ENCODE assay signal across 8 mouse cellular contexts in genomic region chr10:112803557-112803956, GRCm38 (mm10).
DNase-seq lines count a peak whose midpoint lies in the region; ATAC-seq and TF ChIP-seq lines count a peak whose summit lies in the region.

No protein-coding gene starts in this region.

- H3K27ac ChIP-seq in heart, postnatal 0 days (ENCODE audit: low read depth), result no peak overlapping the region

- H3K4me3 ChIP-seq in heart, postnatal 0 days (ENCODE audit: low read depth, low read length), result no peak overlapping the region

- WGBS in heart, postnatal 0 days, result 31% methylated on average over 6 of the region's 6 CpGs

- H3K9ac ChIP-seq in heart, postnatal 0 days (replicated peaks; ENCODE audit: low read depth, low read length), result no peak overlapping the region

- H3K4me1 ChIP-seq in heart, postnatal 0 days (ENCODE audit: control insufficient read depth, insufficient read depth), result no peaks in the 10 kb centered on the region

- ATAC-seq in heart, postnatal 0 days (ENCODE audit: insufficient read depth, low read depth), result no peak

- no peaks in the 10 kb centered on the region for H3K36me3 ChIP-seq in heart, postnatal 0 days (replicated peaks; ENCODE audit: control insufficient read depth, insufficient read depth, low read length)

- no peaks in the 10 kb centered on the region for H3K27me3 ChIP-seq in heart, postnatal 0 days (ENCODE audit: control insufficient read depth, insufficient read depth, low read length)

- intact Hi-C loops in heart, postnatal 25 days (cut with DNase I), result loop anchor here (10.0 kb wide), 1 partner anchor 829 kb away; the partner anchor contains the start of gene Krr1
- intact Hi-C loops in gastrocnemius, postnatal 36 days (cut with DNase I), result no loop called here

- H3K4me2 ChIP-seq in heart, postnatal 0 days (ENCODE audit: low read depth, low read length), result no peak overlapping the region

- no peak for DNase-seq in heart, postnatal 0 days (ENCODE audit: low spot score)
- DNase-seq in heart, postnatal 25 days (ENCODE audit: low spot score), result no peak
- DNase-seq in lung, postnatal 10 days, result peak; percentile 6
- DNase-seq in lung, postnatal 14 days, result no peak
- DNase-seq in ZHBTc4 (ENCODE audit: low read depth, low spot score), result peak; percentile 27
- DNase-seq in retina, postnatal 1 day, result peak; percentile 49
- no peak for DNase-seq in yolk sac, embryonic 10.5 days (ENCODE audit: low spot score)
- DNase-seq in gastrocnemius, postnatal 36 days, result no peak

- H3K9me3 ChIP-seq in heart, postnatal 0 days (replicated peaks; ENCODE audit: control insufficient read depth, low read length), result no peaks in the 10 kb centered on the region

- TF ChIP-seq CTCF in heart, postnatal 0 days (IDR thresholded peaks at IDR 0.05; ENCODE audit: low read depth), result 0 out of 2 replicates have a peak, but pooled peaks have one; percentile 24

- TF ChIP-seq EP300 in heart, postnatal 0 days (IDR thresholded peaks at IDR 0.05; ENCODE audit: low read depth), result no peak

Comparison
In these comparisons a context has a peak if more than half of its experiments do, and no peak if none do; other contexts are left out.
1. DNase-seq: peak in lung, postnatal 10 days (single experiment), ZHBTc4 (single experiment) and retina, postnatal 1 day (single experiment); none in heart, postnatal 0 days (single experiment), heart, postnatal 25 days (single experiment), lung, postnatal 14 days (single experiment), yolk sac, embryonic 10.5 days (single experiment) and gastrocnemius, postnatal 36 days (0 of 2).